Mouse (Mus musculus) adrenal gland, adult 2 months (tissue): ENCODE measurements around the gene Nemp2. TPM values are rescaled to one million over a fixed set of nuclear protein-coding genes. Genes with fewer than 3 reads are reported as not detected.

Experiments used
- DNase-seq: peaks from one replicate; pipeline ENCODE4 v3.0.0; 2021
- long read RNA-seq: library from polyadenylated mRNA; stranded (forward); transcript quantifications from one replicate; pipeline ENCODE4 v2.0.0, GENCODE M21; 2021
- polyA plus RNA-seq: library from polyadenylated mRNA; depleted of rRNA; stranded (reverse); fragments of >200 nt; gene quantifications from 2 replicates; pipeline ENCODE4 v1.2.3, GENCODE M21; 2012; rRNA removed
- total RNA-seq, 2 experiments: library from RNA; stranded (reverse); gene quantifications; 2 replicates each; pipeline ENCODE4 v1.2.3; 2021

The Nemp2 gene
- total RNA-seq (1 to 10 TPM; 1.4 to 3.7 TPM), polyA plus RNA-seq (2.0 and 3.0 TPM in 2 replicates)
- long read RNA-seq, partial matches to known transcripts = 0 of 1 reads
- long read RNA-seq, other reads (novel, unspliced or antisense) = 1 of 1 reads

GRCm38 (mm10) chr1:52630248-52630936, at the start of gene Nemp2:
Gene Nemp2, plus strand, starts transcription at chr1:52630703.
- peak; percentile 95 for DNase-seq

- no peak for DNase-seq
These were observed 48.8 kb upstream of the Nemp2 start for GRCm38 (mm10) chr1:52581744-52582143.

GRCm38 (mm10) chr1:52582866-52583265, 47.6 kb upstream of the Nemp2 start:
- DNase-seq = no peak

DNA sequence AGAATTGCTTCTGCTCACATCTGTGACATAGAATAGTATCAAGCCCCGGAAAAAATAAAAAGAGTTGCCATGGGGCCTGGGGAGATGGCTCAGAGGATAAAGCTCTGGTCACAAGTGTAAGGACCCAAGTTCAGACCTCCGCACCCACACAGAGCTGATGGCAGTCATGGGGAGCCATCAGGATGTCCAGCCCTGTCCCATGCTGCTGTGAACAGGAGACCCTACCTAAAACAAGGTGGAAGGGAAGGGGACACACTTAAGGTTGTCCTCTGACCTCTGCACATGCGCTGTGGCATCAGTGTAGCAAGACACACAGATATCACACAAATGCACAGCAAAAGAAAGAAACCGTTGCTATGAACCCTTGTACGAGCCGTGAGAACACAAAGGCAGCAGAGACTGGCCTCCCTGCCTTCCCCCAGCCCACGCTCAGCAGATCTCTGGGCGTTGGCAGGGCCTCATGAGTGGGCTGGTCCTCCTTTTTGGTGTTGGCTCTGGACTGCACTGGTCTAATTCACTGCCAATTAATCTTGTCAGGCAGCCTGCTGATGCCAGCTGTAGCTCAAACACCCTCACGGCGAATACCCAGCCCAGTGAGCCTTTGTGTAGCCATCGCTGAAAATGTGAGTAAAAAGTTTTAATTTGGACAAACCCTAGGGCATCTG, 33.4 kb upstream of the Nemp2 start:
- no peak for DNase-seq

DNA sequence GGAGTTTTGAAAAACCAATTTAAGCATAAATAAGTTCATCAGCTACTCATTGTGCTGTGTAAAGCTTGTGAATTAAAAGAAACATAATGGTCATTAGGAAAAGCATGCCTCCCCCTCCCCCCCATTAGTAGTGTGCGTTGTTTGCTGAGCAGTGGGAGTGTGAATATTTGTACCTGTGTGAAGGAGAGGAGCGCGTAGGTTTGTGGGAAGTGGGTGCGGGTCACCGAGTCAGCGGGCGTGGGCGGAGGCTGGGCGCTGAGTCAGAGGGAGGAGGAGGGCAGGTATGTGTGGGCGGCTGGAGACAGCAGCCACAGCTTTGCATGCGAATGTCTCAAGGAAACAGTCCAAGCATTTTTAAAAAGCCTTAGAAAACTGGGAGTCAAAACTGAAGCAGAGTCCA, 32.7 kb upstream of the Nemp2 start:
- DNase-seq = peak; percentile 78

- no peak for DNase-seq
These were observed 32.1 kb upstream of the Nemp2 start for GRCm38 (mm10) chr1:52598361-52598760.

DNA sequence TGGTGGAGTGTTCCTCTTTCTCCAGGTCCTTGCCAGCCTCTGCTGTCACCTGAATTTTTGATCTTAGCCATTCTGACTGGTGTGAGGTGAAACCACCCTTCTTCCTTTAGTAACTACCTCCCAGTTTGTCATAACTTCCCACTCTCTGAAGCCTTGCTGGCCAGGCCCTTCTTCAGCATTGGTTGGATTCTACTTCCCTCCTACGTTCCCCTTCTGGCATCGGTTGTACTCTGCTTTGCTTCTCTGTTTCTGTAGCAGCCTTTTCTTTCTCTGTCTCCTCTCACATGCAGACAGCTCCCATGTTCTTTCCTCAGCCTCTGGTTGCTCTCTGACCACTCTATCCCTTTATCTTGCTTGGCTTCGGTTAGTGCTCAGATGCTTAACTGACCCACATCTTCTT, 29.0 kb upstream of the Nemp2 start:
- DNase-seq = no peak

DNA sequence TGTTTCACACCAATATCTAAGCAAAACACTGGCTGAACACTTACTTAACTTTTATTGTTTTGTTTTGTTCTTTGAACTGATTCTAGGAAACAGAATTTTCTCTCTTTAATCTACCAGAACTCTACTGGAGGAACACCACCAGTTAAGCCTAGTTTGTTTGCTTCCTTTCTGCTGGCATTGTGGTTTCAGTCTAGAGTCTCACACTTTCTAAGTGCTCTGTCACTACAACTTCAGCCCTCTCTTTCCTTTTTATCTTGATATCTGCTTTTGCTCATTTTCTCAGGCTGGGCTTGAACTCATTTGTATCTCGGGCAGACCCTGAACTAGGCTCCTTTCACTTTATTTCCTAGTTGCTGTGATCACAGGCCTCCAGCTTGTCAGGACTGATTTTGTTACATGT, 22.8 kb upstream of the Nemp2 start:
- DNase-seq = no peak

- peak; percentile 58 for DNase-seq
These were observed 22.0 kb upstream of the Nemp2 start for GRCm38 (mm10) chr1:52608486-52608885.

GRCm38 (mm10) chr1:52618217-52618616, 12.3 kb upstream of the Nemp2 start:
- DNase-seq = no peak

GRCm38 (mm10) chr1:52620442-52620841, 10.1 kb upstream of the Nemp2 start:
- no peak for DNase-seq

GRCm38 (mm10) chr1:52630937-52631299, 415 bp downstream of the Nemp2 start:
- DNase-seq = no peak

DNA sequence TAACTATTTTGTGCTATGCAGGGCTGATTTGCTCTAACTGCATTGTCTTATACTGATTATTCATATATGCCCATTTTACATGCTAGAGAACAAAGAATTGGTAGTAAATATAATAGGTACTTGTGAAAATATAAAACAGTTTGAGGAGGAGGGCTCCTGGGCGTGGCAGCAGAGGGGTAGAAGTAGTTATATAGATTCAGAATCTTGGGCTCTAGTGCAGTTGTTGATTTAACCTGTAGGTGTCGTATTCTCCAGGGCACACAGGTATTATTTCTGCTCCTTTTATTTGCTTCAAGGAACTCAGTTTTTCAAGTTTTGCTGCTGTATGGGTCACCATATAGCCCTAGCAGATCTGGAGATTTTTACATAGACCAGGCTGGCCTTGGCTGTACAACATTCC, 1.1 kb downstream of the Nemp2 start:
- no peak for DNase-seq

- no peak for DNase-seq
These were observed 3.7 kb downstream of the Nemp2 start for GRCm38 (mm10) chr1:52634251-52634650.

DNA sequence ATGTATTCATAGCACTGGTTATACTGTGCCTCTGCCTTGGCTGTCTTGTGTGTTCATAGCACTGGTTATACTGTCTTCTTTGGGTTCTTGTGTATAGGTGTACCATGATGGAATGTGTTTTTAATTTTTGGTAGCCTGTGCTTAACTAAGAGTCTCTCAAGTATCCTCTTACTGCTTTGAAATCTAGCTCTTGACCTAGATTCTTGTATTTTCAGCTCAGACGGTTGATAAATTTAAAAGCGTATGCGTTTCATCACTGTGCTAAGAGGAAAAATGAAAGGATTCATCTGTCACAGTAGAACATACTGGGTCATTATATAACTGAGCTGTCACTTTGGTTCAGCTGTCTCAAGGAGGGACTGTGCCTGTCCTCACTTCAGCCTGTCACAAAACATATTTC, 5.4 kb downstream of the Nemp2 start:
- DNase-seq = no peak

- DNase-seq = no peak
These were observed 7.6 kb downstream of the Nemp2 start for GRCm38 (mm10) chr1:52638101-52638500.

DNA sequence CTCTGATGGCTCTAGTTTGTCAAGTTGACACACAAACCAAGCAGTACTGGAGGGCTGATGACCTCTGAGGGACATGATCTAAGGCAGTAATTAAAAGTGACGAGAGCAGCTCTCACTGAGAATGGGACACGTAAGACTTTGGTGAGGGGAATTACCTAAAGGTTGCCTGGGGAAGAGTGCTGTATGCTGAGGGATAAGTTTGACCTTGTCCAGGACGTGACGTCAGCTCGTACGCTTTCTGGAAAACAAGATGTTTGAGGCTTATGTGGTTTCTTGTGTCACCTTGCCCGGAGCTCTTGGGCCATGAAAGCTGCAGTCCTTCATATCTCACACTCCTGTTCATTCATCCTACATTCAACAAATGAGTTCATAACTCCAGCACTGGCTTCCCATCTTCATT, 8.6 kb downstream of the Nemp2 start:
- no peak for DNase-seq

DNA sequence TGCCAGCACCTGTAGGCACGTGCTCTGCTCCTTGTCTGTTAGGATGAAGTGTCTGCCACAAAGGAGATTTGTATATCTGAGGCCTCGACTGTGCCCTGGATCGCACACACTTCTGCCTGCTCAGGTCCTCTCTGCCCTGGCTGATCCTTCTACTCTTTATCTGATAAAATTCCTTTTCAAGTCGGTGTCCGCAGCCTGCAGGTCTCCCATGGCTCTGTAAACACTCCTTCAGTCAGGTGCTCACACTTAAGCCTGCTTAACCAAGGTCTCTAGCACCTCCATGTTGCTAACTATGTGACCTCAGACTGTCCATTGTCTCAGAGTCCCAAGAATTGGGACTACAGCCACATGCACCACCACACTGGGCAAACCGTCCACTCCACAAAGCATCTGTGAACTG, 9.8 kb downstream of the Nemp2 start:
- no peak for DNase-seq

DNA sequence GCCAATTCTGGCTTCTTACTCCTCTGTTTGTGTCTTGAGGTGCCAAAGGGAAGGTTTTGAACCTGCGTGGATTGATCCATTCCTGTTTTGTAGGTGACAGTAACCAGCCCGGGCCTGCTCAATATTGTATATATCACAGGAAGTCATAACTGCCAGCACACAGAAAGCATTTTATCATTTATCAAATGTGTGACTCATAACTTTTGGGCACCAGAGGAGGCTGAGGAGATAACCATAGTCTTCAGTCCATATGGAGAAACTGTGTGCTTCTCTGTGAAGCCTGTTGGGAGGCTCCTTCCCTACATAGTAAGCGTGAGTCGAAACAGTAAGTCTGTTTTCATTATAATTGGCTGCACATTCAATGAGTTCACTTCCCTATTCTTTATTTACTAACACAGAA, 10.2 kb downstream of the Nemp2 start:
- no peak for DNase-seq

DNA sequence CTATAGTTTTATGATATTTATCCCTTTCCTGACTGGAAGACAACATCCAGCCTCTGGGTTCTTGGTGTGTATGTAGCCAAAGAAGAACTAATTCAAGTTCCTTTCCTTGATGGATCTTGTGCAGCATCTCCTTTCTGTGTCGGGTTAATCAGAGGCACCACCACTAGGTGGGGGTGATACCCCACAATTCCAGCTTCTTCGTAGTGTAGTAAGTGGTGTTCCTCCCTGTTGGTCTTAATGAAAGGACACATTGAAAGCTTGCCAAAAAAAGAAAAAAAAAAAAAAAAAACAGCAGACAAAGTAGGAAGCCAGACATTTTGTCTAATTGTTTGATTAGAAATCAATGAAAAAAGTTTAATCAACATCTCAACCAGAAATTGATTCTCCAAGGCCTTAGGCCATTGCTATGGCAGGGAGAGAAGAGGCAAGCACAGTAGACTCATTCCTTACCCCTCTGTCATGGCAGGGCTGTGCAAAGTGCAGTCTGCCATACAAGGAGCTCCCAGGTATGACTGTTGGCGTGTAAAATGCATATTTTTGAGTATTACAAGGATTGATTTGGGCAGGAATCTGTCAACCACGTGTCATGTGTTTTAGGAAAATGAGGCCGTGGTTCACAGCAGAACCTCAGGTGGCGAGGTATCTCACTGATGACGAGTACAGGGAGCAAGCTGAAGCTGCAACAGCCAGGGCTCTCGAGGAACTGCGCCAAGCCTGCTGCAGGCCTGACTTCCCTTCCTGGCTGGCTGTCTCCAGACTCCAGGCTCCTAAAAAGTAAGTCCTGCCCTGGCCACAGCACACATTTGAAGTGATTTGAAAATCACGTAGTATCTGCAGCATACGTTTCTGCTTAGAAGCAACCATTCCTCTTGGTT, 17.9 kb downstream of the Nemp2 start:
- DNase-seq = peak; percentile 79

DNA sequence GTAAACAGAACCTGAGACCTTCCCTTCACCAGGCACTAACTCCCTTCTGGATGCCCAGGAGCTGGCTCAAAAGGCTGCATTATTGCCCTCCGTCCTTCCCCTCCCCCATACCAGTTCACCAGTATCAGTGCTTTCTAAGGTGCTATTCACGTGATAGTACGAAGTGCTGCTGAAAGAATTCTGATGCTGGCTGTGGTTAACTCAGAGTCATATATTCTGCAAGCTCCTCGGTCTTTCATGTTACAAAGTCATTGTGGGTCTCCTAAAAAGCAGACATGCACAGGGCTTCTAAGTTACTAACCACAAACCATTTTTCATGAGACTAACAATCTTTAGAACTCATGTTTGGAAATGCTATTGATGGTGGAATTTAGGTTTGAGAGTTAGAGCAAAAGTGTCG, 19.6 kb downstream of the Nemp2 start:
- no peak for DNase-seq

- DNase-seq = peak; percentile 34
These were observed 22.2 kb downstream of the Nemp2 start for GRCm38 (mm10) chr1:52652601-52653253.
